8 mouse cellular contexts compared by ENCODE assay signal in the genomic region with DNA sequence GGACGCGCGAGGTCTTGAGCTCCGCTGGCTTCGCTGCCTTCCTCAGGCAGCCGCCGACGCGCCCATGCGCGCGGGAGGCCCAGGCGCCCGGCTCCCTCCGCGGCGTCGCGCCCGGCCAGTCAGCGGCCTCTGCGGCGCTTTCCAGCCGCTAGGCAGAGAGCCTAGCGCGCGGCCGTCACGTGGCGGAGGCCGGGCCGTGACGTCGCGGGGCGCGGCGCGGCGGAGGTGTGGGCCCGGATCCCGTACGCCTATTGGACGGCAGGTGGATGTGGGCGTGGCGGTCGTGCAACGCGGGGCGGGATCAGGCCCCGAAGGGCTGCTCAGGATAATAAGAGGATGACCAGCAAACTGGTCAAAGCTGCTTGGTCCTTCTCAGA. TPM values are rescaled to one million over a fixed set of nuclear protein-coding genes. Genes with fewer than 3 reads are reported as not detected.
DNase-seq lines count a peak whose midpoint lies in the region; ATAC-seq lines count a peak whose summit lies in the region.

A gene (minus strand): TSS at position 184 of the 377 bp plus-strand sequence.

- H3K4me2 ChIP-seq in embryonic facial prominence, embryonic 14.5 days (ENCODE audit: low read depth, low read length), result peak within 1 kb of the TSS; percentile 99
- peak within 1 kb of the TSS; percentile 99 for H3K4me2 ChIP-seq in limb, embryonic 15.5 days

- 0% methylated on average over 34 of the region's 51 CpGs for WGBS in embryonic facial prominence, embryonic 14.5 days
- under 1% methylated on average over 51 of the region's 51 CpGs for WGBS in limb, embryonic 15.5 days

- ATAC-seq in embryonic facial prominence, embryonic 14.5 days (ENCODE audit: low read depth), result peak; percentile 99
- ATAC-seq in limb, embryonic 15.5 days (ENCODE audit: insufficient number of reproducible peaks, low FRiP score, low TSS enrichment, low read depth), result peak; percentile 96

- peak; percentile 90 for DNase-seq in 3T3-L1 (ENCODE audit: low read depth, low spot score)
- DNase-seq in adrenal gland, postnatal 4 days (ENCODE audit: low spot score in 2 of 2), result peak; percentile 92 to 93
- DNase-seq in embryonic facial prominence, embryonic 14.5 days (ENCODE audit: low spot score), result peak; percentile 95
- peak; percentile 96 for DNase-seq in heart, adult 8-10 months (ENCODE audit: low spot score)
- peak; percentile 98 for DNase-seq in kidney, adult 9 months
- peak; percentile 91 to 94 for DNase-seq in monocyte, adult 2 months (ENCODE audit: low read depth in 1 of 2, low spot score in 2 of 2)
- DNase-seq in spleen, postnatal 36 days (ENCODE audit: low spot score in 2 of 2), result peak; percentile 93 to 94

- no peaks in the 10 kb centered on the region for H3K36me3 ChIP-seq in embryonic facial prominence, embryonic 14.5 days (ENCODE audit: control insufficient read depth, insufficient read depth, low read length)
- H3K36me3 ChIP-seq in limb, embryonic 15.5 days, result no peaks in the 10 kb centered on the region

- peak within 1 kb of the TSS; percentile 82 for H3K4me3 ChIP-seq in embryonic facial prominence, embryonic 14.5 days (ENCODE audit: low read depth, low read length)
- peak within 1 kb of the TSS; percentile 69 for H3K4me3 ChIP-seq in limb, embryonic 15.5 days

- no peaks in the 10 kb centered on the region for H3K9me3 ChIP-seq in embryonic facial prominence, embryonic 14.5 days (ENCODE audit: control insufficient read depth, low read length)
- no peaks in the 10 kb centered on the region for H3K9me3 ChIP-seq in limb, embryonic 15.5 days

- peak within 1 kb of the TSS; percentile 83 for H3K27ac ChIP-seq in embryonic facial prominence, embryonic 14.5 days (replicated peaks; ENCODE audit: low read depth, low read length)
- H3K27ac ChIP-seq in limb, embryonic 15.5 days, result peak within 1 kb of the TSS; percentile 80

- no peaks in the 10 kb centered on the region for H3K27me3 ChIP-seq in embryonic facial prominence, embryonic 14.5 days (replicated peaks; ENCODE audit: control insufficient read depth, insufficient read depth, low read length)
- H3K27me3 ChIP-seq in limb, embryonic 15.5 days, result no peaks in the 10 kb centered on the region

- peaks cover 5% of the 10 kb centered on the region for H3K4me1 ChIP-seq in embryonic facial prominence, embryonic 14.5 days (ENCODE audit: control insufficient read depth, insufficient read depth, low read length)
- H3K4me1 ChIP-seq in limb, embryonic 15.5 days, result peaks cover 19% of the 10 kb centered on the region

- peak within 1 kb of the TSS; percentile 81 for H3K9ac ChIP-seq in embryonic facial prominence, embryonic 14.5 days (ENCODE audit: low read depth, low read length)
- peak within 1 kb of the TSS; percentile 56 for H3K9ac ChIP-seq in limb, embryonic 15.5 days

RNA-seq across cellular contexts. Expression of the gene that starts here (rescaled TPM):
- 10 to 100 TPM; 13.2 to 16.8 TPM for total RNA-seq in adrenal gland, postnatal 4 days (2021)
- polyA plus RNA-seq in embryonic facial prominence, embryonic 14.5 days (2014; fragmentation: Nextera tagmentation; extraction: Ambion mirVana), result 10.6 and 10.9 TPM in 2 replicates
- 10 to 100 TPM; 19.9 to 28.9 (median 23.1) TPM for total RNA-seq in heart, adult 8-10 months (2022)
- polyA plus RNA-seq in limb, embryonic 15.5 days (2015; fragmentation: Nextera tagmentation; extraction: Ambion mirVana), result 7.9 and 9.4 TPM in 2 replicates

Comparison
In these comparisons a context has a peak if more than half of its experiments do, and no peak if none do; other contexts are left out.
1. Peak in every context shown above with its lines: DNase-seq, ATAC-seq, H3K4me3 ChIP-seq and H3K27ac ChIP-seq.